Mouse (Mus musculus): ENCODE data around the gene Kcnv2. TPM values are rescaled to one million over a fixed set of nuclear protein-coding genes. Genes with fewer than 3 reads are reported as not detected.

The Kcnv2 gene
- polyA plus RNA-seq, 1 experiment from 2014 or later, result 0.12 TPM

- Histone ChIP-seq H3K27ac (replicated peaks) (no peak overlapping the region), H3K36me3 (no peaks in the 10 kb centered on the region), H3K9ac (no peak overlapping the region), H3K9me3 (no peaks in the 10 kb centered on the region), H3K4me2 (no peak overlapping the region), H3K4me1 (replicated peaks) (no peaks in the 10 kb centered on the region), H3K27me3 (no peaks in the 10 kb centered on the region), H3K4me3 (no peak overlapping the region)
- no peak for ATAC-seq (ENCODE audit: low FRiP score, low read depth)
- 83% methylated on average over 2 of the region's 2 CpGs for WGBS
These were observed 47.8 kb downstream of the Kcnv2 start for GRCm38 (mm10) chr19:27370174-27370573.

DNA sequence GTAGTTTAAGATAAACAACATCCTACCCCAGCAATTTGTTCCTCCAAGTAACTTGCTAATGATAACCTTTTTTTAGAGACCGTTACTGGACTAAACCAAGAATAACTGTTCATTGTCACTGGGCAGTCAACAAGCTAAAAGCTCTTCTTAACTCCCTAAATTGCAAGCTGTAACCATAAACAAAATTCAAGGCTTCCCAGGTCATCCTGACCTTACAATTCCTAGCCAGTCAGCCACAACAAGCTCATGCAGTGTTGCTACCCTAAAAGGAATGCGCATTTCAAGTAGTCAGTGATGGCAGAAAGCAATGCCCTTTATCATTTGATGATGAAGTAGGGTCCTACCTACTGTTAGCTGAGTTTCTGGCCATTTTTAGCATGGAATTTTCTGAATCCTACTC lies 48.4 kb downstream of the Kcnv2 start:
- H3K4me2 ChIP-seq, result no peak overlapping the region
- WGBS, result 94% methylated on average over 2 of the region's 2 CpGs
- no peaks in the 10 kb centered on the region for H3K27me3 ChIP-seq
- no peak overlapping the region for H3K9ac ChIP-seq
- H3K4me3 ChIP-seq, result no peak overlapping the region
- no peak overlapping the region for H3K27ac ChIP-seq (replicated peaks)
- H3K9me3 ChIP-seq, result no peaks in the 10 kb centered on the region
- ATAC-seq (ENCODE audit: low FRiP score, low read depth), result no peak
- no peaks in the 10 kb centered on the region for H3K36me3 ChIP-seq
- H3K4me1 ChIP-seq (replicated peaks), result no peaks in the 10 kb centered on the region

DNA sequence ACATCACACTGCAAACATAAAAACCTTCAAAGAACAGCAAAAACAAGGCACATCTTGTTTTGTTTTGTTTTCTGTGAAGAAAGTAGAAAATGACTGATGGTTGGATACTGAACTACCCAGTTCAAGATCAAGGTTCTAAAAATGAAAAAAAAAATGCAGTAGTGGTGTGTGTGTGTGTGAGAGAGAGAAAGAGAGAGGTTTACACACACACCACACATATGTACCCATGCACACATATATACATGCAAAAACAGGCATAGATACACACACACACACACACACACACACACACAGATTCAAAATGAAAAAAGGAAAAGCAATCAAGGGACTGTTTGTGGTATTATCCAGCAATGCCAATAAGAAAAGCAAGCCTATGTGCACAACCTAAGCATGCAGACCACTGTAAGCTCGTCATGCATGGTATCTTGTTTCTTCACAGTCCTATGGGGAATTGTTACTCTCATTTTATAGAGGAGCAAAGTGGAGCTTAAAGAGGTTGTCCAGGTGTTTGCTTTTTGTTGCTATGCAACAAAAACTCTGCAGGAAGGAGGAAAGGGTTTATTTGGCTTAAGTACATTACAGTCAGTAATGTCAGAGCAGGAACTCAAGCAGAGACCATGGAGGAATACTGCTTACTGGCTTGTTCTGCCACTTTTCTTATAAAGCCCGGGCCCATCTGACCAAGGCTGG lies 57.5 kb downstream of the Kcnv2 start:
- no peak overlapping the region for H3K4me2 ChIP-seq
- no peak overlapping the region for H3K4me3 ChIP-seq
- no peaks in the 10 kb centered on the region for H3K27me3 ChIP-seq
- WGBS, result 83% methylated on average over 2 of the region's 2 CpGs
- H3K9ac ChIP-seq, result no peak overlapping the region
- no peak for ATAC-seq (ENCODE audit: low FRiP score, low read depth)
- H3K9me3 ChIP-seq, result no peaks in the 10 kb centered on the region
- H3K27ac ChIP-seq (replicated peaks), result no peak overlapping the region
- no peaks in the 10 kb centered on the region for H3K4me1 ChIP-seq (replicated peaks)
- 0 out of 2 replicates have a peak, but pooled peaks cover 4% of the 10 kb centered on the region for H3K36me3 ChIP-seq

DNA sequence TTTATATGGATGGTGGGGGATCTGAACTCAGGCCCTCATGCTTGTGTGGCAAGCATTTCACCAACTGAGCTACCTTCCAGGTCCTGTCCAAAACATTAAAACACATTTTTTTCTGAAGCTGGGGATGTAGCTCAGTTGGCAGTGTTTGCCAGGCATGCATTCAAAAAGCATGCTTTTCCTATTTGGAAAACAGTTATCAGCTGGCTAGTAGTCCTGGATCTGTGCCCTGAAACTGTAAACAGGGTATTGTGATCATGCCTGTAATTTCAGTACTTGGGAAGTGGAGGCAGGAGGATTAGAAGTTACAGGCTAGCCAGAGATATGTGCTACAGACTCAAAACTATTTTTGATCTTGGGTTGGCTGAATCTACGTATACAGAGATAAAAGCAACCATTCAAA lies 59.7 kb downstream of the Kcnv2 start:
- Histone ChIP-seq H3K27ac (replicated peaks) (no peak overlapping the region), H3K9me3 (no peaks in the 10 kb centered on the region), H3K4me3 (no peak overlapping the region), H3K4me2 (no peak overlapping the region), H3K36me3 (peaks cover 13% of the 10 kb centered on the region; the same call in 1 of the 2 replicates), H3K4me1 (replicated peaks) (no peaks in the 10 kb centered on the region), H3K27me3 (no peaks in the 10 kb centered on the region), H3K9ac (no peak overlapping the region)
- no peak for ATAC-seq (ENCODE audit: low FRiP score, low read depth)
- 83% methylated on average over 1 of the region's 1 CpGs for WGBS

DNA sequence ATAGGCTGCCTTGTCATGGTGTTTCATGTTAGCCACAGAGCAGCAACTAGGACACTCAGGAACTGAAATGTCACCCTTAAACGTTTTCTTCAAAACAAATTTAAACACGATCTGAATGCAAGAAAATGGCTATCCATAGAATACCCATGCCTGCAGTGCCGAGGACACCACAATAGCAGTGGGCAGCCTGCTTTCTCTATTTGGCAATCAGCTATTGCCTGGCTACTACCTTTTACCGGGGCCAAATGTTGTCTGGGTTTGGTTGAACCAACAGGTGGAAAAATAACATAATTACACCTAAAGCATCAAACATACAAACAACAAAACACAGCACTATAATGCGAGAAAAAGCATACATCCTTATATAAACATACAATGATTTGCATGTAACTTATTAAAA lies 60.9 kb downstream of the Kcnv2 start:
- Histone ChIP-seq H3K36me3 (peaks cover 18% of the 10 kb centered on the region; the same call in 1 of the 2 replicates), H3K27me3 (no peaks in the 10 kb centered on the region), H3K4me3 (no peak overlapping the region), H3K27ac (replicated peaks) (no peak overlapping the region), H3K4me1 (replicated peaks) (no peaks in the 10 kb centered on the region), H3K9me3 (no peaks in the 10 kb centered on the region), H3K9ac (no peak overlapping the region), H3K4me2 (no peak overlapping the region)
- no peak for ATAC-seq (ENCODE audit: low FRiP score, low read depth)
- WGBS, result 95% methylated on average over 5 of the region's 5 CpGs

- no peaks in the 10 kb centered on the region for H3K27me3 ChIP-seq
- H3K4me2 ChIP-seq, result no peak overlapping the region
- H3K9ac ChIP-seq, result no peak overlapping the region
- H3K27ac ChIP-seq (replicated peaks), result no peak overlapping the region
- no peaks in the 10 kb centered on the region for H3K4me1 ChIP-seq (replicated peaks)
- no peak for ATAC-seq (ENCODE audit: low FRiP score, low read depth)
- H3K9me3 ChIP-seq, result no peaks in the 10 kb centered on the region
- no peak overlapping the region for H3K4me3 ChIP-seq
- H3K36me3 ChIP-seq, result peaks cover 27% of the 10 kb centered on the region; the same call in 1 of the 2 replicates
These were observed 62.9 kb downstream of the Kcnv2 start for GRCm38 (mm10) chr19:27385304-27385703.

Other genes starting within 250 kb of the Kcnv2 start
- 27.0 and 30.7 TPM in 2 replicates for gene Vldlr, start 106.1 kb upstream of the Kcnv2 start, polyA plus RNA-seq (2015; fragmentation: Nextera tagmentation; extraction: Ambion mirVana)
- gene Pum3, start 107.2 kb downstream of the Kcnv2 start, polyA plus RNA-seq (2015; fragmentation: Nextera tagmentation; extraction: Ambion mirVana), result 48.8 and 52.7 TPM in 2 replicates